Mouse (Mus musculus) inflammation-experienced regulatory T-cells, adult 6 months (primary cell): ENCODE results near the gene Cplx1. TPM values are rescaled to one million over a fixed set of nuclear protein-coding genes. Genes with fewer than 3 reads are reported as not detected.

Experiments
- ATAC-seq: one replicate; pipeline ENCODE4 v1.8.0; 2017
- polyA plus RNA-seq, 3 experiments: library from polyadenylated mRNA; unstranded; fragments of 100-300 nt; shearing (Covaris generic); gene quantifications; one replicate each; pipeline ENCODE4 v1.2.1; 2017

Cplx1 gene
- polyA plus RNA-seq: not detected

DNA sequence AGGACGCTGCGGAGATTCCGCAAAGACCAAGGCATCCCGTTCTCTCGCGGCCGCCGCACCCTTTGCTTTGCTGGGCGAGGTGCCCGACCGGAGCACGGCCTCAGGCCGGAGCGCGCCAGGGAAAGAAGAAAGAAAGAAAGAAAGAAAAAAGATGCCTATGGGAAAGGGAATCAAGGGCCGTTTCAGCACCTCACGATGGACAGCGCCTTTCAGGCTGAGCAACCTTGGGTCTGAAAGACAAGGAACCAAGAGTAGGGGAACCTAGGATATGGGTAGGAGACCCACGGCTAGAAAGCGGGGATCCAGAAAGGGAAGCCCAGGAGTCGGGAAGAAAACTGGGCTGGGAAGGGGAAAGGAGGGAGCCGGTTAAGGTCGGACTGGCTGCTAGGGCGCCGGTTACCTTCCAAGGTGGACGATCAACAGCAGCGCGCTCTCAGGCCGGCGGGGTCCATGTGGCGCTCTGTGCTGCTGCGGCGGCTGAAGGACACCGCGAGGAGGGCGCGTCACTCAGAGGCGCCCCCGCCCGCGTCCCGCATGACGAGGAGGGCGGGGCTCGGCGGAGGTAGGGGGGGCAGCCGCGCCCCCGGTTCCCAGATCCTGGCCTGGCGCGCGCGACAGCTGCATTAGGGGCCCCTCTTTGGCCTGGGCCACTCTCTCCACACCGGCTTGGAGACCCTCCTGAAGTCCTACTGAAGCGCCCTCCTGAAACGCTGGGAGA, at the start of gene Cplx1:
TSS of gene Cplx1 (minus strand) at position 536 of the 718 bp plus-strand sequence.
- ATAC-seq: no peak

DNA sequence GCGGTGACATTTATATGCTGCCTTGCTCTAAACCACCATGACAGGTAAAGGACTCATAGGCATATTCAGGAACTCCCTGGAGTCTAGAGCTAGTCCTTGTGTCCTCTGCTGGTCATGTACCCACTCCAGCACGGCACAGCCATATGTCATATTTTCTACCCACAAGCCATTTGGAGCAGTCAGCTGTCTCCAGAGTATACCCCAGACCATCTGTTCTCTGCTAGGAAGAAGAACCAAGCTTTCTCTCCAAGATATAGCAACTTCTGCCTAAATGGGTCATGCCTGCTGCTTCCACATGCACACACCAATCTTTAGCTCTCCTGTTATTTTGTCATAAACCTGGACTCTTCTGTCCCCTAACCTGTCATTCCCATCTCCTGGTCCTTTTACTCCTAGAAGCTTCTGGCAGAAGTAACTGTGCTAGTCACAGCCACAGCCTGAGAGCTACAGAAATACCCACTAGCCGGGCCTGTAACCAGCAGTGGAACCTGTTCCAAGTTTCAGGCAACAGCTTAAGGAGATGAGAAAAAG, 31.6 kb upstream of the Cplx1 start:
- ATAC-seq: no peak

- no peak for ATAC-seq
Measured at GRCm38 (mm10) chr5:108573054-108573453, 23.2 kb upstream of the Cplx1 start.

- no peak for ATAC-seq
Measured at GRCm38 (mm10) chr5:108570991-108571390, 21.2 kb upstream of the Cplx1 start.

GRCm38 (mm10) chr5:108567104-108567503, 17.3 kb upstream of the Cplx1 start:
- no peak for ATAC-seq

- no peak for ATAC-seq
Measured at GRCm38 (mm10) chr5:108566523-108566922, 16.7 kb upstream of the Cplx1 start.

DNA sequence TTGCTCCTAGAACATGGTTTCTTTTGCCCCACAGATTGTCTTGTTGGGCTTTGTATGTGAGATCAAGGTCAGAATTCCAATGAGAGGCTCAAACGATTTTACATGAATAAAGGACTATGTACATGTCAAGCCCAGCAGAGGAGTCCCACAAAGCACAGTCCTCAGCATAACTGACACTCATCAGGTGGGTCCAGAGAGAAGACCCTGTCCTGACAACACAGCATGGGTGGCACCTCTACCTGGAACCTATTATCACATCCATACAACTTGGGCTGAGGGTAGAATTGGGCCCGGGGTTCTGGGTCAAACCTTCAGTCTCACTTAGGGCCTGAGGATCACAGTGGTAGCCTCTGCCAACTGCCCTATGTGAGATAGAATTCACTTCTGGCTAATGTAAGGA, 15.6 kb upstream of the Cplx1 start:
- ATAC-seq: no peak

DNA sequence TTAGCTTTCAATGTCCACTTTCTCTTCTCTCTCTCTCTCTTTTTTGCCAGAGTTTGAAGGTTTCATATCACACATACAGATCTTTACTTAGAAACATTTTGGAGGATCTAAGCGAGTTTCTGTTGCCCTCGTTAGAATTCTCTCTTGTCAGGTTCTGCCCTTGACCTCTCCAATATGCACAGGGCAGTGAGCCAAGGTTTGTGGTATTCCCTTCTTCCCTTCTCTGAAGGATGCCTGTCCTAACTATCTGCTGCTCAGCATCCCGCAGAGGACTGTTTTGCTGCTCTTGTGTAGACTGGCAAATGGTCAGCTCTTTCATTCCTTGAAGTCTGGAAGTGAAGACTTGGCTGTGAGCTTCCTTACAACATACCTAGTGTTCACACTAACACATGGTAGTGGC, 14.5 kb upstream of the Cplx1 start:
- ATAC-seq: no peak

GRCm38 (mm10) chr5:108562483-108562882, 12.7 kb upstream of the Cplx1 start:
- ATAC-seq: no peak

DNA sequence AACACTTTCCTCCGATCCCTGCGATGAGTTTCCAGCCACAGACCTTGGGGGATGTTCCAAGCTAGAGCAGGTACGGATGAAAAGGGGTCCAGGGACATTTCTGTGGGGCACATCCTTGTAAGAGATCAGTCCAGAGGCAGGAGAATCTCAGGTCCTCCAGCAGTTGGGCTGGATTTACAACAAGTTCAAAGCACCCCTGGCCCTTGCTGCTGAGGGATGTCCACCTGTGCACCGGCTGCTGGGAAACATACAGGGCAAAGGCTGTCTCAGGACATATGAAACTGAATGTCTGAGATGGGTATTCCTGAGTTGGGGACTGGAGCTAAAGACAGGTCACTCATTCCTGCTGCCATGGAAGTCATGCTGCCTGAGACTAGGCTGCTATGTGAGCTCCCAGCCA, 7.2 kb upstream of the Cplx1 start:
- ATAC-seq: no peak

DNA sequence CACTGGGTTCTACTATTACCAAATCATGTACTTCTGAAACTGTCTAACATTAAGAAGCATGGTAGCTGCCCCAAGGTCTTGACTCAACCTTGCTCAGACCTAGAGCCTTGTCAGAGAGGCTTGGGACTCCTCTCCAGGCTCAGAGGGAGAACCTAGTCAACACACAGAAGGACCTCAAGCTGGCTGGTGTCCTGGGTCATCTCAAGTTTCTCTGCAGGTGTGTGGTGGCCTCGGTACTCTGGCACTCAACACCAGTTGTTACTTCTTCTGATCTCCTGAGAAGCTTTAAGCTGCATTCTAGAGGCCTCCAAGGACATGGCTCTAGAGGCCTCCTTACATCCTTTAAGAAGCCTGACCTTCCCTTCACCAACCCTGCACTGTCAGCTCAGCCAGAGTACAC, 4.2 kb upstream of the Cplx1 start:
- ATAC-seq: no peak

- ATAC-seq: no peak
Measured at GRCm38 (mm10) chr5:108550207-108550594, 377 bp upstream of the Cplx1 start.

DNA sequence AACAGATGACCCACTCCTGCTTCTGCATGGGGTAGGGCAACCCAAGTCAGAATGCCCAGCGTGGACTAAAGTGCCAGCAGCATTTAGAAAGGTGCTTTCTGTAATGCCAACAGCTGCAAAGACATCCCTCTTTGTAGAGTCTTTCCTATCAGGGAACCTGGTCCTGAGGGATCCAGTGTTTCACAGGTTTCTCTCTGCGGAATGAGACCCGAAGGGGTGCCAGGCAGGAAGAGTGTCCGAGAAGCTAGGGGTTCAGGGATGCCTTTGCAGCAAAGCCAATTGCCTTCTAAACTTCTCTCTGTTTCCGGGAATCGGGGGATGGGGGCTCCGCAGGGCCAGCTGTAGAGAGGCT, 711 bp downstream of the Cplx1 start:
- ATAC-seq: no peak

GRCm38 (mm10) chr5:108547636-108548035, 2.2 kb downstream of the Cplx1 start:
- no peak for ATAC-seq

DNA sequence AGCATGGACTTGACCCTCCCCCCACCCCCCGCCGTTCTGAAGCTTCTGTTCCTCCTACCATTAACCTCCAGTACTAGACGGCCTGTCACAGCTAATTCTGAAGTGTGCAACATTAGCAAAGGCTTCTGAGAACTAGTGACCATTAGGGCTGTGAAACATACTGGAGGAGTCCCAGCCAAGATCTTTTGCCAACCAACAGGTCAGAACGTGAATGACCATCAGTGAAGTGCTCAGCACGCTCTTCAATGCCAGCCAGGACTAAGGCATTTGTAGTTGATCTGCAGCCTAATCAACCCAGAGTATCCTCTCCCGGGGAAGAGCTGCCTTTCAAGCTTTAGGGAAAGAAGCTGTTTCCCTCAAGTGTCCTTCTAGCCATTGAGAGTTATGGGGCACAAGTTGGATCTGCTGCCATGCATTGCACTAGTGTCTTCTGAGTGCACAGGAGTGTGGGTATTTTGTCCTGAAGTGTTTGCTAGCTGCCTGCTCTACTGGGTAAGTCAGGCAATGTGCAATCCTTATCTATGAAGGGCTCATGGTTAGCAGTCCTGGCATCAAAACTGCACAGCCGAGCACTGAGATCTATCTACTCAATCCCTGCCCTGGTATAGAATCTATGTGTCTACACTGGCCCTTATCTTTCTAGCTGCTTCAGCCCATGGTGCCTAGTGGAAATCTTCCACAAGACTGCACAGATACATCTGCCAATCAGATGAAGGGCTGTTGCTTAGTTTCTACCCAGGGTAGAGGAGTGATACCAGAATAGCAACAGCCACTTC, 6.1 kb downstream of the Cplx1 start:
- ATAC-seq: no peak

- ATAC-seq: no peak
Measured at GRCm38 (mm10) chr5:108534188-108534587, 15.6 kb downstream of the Cplx1 start.

DNA sequence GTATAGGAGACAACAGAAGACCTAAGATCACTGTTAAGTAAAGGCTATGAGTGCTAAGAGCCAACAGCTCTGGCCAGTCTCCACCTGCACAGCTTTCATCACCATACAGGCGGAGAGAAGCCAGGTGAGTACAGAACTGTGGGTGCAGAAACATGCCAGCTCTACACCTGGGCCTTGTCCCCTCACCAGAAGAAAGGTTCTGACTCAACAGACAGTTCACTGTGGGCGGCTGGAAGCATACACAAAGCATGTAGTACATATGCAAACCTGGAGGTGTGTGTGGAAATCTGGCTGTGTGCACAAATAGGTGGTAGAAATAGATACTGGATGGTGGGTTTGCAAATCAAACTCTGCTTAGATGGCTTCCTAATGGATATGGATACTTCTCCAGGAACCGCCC, 27.2 kb downstream of the Cplx1 start:
- ATAC-seq: no peak

- no peak for ATAC-seq
Measured at GRCm38 (mm10) chr5:108521896-108522295, 27.9 kb downstream of the Cplx1 start.

- ATAC-seq: no peak
Measured at GRCm38 (mm10) chr5:108521016-108521415, 28.8 kb downstream of the Cplx1 start.

DNA sequence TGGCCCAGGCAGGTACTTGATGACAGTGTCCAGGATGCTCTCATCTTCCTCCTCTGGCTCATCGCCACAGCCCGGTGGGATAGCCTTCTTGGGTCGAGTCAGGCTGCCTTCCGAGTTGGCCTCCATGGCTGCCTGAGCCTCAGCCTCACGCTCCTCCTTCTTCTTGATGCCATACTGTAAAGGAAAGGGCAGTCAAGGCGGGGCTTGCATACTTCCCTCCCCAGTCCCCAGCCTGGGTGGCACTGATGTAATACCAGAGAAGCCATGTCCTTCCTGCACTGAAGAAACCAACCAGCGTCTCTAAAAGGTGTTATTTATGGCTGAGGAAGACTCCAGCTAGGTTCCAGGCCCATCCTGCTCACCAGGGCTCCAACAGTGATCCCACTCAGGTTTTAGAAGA, 29.7 kb downstream of the Cplx1 start:
- no peak for ATAC-seq

DNA sequence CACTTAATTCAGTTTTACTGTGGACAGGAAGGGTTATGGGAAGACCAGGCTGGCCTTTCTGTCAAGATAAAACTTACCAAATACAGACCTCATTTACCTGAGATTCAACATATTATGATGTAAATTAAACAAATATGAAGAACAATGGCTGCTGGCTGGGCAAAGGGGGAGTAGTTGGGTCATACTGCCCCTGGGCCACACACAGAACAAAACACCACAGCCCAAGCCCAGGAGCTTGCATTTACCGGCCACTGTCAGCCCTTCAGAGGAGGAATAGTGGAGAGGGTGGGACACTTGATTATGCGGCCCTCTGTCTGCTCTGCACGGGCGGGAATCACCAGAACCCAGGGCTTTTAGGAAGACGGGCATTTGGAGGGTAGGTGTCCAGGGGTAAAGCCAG, 30.9 kb downstream of the Cplx1 start:
- ATAC-seq: no peak

DNA sequence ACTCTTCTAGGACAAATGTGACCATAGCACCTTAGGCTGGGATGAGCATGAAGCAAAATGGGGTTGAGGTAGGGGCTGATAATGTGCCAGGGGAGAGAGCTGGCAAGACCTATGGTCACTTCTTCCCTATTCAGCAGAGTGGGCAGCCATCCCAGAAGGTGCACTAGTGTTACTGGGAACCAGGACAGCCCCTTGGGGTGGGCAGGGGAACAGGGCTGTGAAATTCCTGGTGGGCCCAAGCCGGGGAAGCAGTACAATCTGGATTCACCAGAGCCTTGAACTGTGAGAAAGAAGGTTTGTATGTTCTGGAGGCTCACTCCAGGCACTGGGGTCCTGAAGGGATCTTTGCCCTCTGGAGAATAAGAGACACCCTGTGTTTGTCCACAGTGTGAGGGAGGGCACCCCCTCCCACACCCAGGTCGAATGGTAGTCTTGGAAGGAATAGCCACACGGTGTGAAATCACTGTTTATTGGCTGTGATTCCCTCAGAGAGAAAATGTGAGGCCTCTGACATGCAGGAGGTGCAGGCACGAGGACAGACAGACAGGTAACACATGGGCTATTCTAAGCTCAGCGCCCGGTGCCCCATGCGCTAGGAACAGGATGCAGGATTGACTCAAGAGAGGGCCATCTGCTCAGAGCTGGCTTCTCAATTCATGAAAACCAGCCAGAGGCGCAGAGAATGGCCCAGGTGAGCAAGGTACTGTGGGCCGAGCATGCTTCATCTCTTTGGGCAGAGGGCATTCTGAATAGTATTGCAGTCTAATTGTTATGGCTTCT, 31.5 kb downstream of the Cplx1 start:
- ATAC-seq: no peak

- ATAC-seq: no peak
Measured at GRCm38 (mm10) chr5:108516655-108517054, 33.2 kb downstream of the Cplx1 start.
